Mouse (Mus musculus): ENCODE data around the gene Sox1.

The Sox1 gene

DNA sequence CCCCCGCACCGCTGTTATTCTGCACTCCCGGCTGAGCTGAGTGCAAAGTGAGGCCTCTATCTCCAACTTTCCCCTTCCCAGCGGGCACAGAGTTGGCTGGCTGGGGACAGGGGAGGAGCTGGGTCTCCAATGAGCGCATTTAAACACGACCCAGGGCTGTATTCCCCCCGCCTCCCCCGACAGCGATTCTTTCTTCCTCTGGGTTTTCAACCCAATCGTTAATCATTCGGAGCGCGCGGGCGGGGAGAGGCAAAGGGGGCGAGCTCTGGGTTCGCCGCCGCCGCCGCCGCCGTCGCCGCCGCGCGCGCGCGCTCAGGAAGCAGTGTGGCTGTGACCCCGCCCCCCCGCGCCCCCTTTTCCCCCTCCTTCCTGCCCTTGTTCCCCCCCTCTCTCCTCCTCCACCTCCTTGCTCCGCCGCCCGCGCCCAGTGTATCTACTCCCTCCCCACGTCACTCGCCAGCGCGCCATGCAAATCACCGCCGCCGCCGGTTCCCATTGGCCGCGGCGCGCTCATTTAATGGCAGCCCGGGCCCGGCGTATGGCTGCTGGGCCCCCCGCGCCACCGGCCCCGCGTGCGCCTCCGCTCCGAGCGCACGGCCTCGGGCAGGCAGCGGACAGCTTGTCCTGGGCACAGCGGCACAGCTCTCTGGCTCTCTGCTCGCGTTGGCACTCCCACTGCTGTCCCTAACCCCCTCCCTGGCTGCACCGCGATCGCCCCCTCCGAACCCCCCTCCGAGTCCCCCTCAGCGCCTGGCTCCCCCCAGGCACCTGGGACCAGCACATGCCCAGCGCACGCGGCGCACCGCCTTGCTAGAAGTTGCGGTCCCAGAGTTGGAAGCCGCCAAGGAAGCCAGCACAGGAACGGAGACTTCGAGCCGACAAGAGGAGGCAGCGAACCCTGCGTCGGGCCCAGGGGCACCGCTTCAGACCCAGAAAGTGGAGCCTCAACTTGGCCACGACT, at the start of gene Sox1:
Sox1 (plus strand) TSS at position 225 of the 961 bp plus-strand sequence.
- no peak for DNase-seq (ENCODE audit: low read depth)

DNA sequence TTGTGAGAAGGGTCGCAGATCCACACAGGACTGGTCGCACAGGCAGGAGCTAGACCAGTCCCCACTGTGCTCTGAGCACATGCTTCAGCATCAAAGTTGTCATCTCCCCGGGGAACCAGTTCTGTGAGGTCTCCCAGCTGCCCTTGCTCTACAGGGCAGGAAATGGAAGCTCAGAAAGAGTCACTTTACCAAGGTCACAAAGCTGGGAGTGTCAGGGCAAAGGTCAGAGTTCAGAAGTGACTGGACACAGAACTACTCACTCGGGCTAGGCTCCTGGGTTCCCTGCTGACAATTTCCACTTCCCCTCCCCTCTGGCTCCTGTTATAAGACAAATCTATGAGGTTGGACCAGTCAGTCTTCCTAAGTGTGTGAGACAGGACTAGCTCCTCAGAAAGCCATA, 49.2 kb upstream of the Sox1 start:
- DNase-seq (ENCODE audit: low read depth) = no peak

GRCm38 (mm10) chr8:12346870-12347269, 48.2 kb upstream of the Sox1 start:
- DNase-seq (ENCODE audit: low read depth) = no peak

DNA sequence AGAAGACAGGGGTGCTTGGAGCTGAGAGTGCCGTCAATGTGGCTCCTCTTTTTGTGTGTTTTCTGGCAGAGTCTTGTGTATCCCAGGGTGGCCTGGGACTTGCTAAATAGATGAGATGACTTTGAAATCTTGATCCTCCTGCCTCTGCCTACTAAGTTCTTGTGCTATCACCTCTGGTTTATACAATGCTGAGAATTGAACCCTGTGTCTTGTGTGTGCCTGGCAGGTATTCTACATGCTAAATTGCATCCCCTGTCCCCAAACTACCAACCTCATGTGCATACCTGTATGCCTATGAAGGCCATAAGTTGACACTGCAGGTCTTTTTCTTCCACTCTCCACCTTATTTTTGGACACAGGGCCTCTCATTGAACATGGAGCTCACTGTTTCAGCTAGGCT, 46.8 kb upstream of the Sox1 start:
- DNase-seq (ENCODE audit: low read depth) = no peak

DNA sequence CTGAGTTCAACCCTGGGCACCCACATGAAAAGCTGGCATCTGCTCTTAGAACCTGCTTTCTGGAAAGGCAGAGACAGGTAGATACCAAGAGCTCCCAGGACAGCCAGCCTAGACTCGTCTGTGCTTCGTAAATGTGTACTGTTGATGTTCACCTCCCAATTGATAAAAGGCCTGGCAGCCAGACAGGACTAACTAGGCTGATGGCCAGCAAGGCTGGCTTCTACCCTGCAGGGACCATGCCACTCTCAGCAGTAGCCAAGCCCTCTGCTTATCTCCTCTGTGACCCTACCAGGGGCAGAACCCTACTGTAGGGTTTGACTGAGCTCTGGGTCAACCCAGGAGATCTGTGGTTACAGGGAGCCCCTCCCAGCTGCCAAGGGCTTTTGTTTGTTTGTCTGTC, 45.5 kb upstream of the Sox1 start:
- no peak for DNase-seq (ENCODE audit: low read depth)

DNA sequence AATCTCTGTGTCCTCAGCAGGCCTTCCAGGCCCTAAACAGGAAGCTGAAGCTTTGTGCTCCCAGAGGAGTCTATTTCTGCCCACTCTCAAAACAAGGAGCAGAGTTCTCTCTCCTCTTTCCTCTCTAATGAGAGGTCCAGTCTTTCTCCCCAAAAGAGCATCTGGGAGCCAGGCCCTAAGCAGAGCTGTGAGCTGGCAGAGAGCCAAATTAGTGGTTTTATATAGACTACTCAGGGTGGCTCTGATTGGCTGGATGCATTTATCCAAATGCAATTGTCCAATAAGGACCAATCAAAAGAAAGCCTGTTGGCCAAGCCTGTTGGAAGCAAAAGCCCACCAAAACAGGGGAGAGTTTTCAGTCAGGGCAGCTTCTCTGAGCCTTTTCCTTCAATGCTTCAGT, 44.0 kb upstream of the Sox1 start:
- DNase-seq (ENCODE audit: low read depth) = no peak

- DNase-seq (ENCODE audit: low read depth) = no peak
These were observed 40.6 kb upstream of the Sox1 start for GRCm38 (mm10) chr8:12354406-12355025.

- DNase-seq (ENCODE audit: low read depth) = no peak
These were observed 26.9 kb upstream of the Sox1 start for GRCm38 (mm10) chr8:12368161-12368560.

GRCm38 (mm10) chr8:12368856-12369255, 26.2 kb upstream of the Sox1 start:
- no peak for DNase-seq (ENCODE audit: low read depth)

GRCm38 (mm10) chr8:12381111-12381510, 14.0 kb upstream of the Sox1 start:
- DNase-seq (ENCODE audit: low read depth) = no peak

GRCm38 (mm10) chr8:12382707-12383561, 12.2 kb upstream of the Sox1 start:
- no peak for DNase-seq (ENCODE audit: low read depth)

DNA sequence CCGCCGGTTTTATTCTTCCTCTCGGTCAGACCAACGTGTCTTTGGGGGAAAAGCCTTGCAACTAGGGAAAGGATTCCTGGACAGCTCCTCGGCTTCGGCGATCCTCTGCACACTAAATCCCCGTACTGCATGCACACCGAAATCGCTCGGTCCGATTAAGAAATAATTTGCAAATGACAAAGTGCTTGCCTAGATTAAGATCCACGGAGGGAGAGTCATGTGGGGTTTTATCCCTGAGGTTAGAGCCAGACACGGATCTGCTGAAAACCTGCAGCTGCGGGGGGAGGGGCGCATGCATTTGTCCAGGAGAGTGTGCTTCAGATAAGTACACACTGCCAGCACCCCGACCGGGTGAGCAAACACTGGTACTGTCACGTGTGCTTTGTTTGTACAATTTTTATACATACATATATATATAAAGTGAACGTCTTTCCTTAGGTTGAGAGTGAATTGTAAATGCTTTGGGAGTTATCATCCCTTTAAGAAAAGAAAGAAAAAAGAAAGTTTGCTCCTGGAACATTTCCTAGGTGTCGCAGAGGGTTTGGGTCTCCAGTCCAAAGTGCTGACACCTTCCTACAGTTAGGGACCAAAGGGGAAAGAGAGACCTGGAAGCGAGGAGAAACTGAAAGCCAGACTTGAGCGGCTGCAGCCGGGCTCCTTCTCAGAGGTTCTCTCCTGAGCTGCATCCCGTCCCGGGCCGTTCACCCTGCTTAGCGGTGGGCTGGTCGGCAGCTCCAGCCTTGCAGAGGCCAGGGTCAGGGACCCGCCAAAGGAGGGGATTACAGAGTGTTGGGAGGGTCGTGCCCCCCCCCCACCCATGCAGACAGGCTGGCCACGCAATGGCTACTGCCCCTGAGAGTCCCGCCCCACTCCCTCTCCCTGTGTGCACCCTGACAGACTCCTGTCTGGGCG, 10.9 kb upstream of the Sox1 start:
- DNase-seq (ENCODE audit: low read depth) = no peak

DNA sequence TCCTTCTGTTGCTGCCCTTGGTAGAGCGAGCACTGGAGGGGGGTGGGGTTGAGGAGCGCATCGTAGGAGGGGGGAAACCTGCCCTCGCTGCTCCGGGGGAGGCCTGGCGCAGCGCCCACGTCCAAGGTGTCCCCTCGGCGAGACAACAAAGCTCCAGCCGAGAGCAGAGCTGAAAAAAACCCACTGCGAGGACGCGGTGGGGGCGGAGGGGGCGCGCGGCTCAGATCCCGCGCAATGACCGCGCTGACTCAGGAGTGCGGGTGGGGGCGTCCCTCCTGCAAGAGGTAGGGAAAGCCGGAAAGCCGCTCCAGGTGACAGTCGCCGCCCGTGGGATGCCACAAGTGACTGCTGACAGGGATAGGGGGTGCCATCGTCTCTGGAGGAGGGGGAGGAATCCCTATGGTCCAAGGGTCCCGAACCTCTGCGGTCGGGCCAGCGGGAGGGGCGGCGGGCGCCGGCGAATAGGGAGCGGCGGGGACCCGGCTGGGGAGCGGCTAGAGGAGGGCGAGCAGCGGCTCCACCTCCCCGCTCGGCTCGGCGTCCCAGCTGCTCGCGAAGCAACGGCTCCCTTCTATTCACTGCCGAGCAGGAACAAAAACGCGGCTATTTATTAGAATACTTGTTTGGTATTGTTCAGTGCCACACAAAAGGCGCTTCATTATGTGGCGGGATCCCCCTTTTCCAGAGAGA, 10.0 kb upstream of the Sox1 start:
- DNase-seq (ENCODE audit: low read depth) = no peak

DNA sequence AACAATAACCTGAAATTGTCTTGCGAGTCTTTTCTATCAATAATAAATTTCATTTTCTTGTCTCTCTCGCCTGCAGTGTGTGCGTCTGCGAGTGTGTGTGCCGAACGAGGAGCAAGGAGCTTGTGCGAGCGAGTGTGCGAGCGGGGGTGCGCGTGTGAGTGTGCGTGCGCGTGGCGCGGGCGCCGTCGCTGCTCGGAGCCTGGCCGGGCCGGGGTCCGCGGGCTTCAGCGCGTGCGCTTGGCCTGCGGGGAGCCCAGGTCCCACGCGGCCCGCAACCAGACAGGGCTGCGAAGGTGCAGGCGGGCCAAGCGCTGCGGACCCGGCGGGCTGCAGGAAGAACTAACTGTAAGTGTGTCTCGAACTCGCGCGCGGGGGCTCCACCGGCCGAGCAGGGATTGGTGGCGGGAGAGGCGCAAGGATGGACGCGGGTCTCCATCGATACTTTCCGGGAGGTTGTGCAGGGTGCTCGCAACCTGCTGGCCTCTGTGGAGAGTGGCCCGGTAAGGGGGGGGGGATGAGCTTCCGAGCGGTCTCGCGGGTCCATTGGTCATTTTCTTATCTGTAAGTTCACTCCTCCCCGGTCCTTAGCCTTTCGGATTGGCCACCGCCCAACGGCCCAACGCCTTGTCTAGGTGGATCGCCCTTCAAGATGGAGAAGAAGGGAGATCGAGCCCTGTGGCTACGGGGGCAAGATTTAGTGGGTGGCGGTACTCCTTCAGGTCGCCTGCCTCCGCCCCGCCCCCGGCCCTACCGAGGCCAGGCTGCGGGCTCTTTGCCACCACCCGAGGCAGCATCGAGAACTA, 9.2 kb upstream of the Sox1 start:
- DNase-seq (ENCODE audit: low read depth) = no peak

DNA sequence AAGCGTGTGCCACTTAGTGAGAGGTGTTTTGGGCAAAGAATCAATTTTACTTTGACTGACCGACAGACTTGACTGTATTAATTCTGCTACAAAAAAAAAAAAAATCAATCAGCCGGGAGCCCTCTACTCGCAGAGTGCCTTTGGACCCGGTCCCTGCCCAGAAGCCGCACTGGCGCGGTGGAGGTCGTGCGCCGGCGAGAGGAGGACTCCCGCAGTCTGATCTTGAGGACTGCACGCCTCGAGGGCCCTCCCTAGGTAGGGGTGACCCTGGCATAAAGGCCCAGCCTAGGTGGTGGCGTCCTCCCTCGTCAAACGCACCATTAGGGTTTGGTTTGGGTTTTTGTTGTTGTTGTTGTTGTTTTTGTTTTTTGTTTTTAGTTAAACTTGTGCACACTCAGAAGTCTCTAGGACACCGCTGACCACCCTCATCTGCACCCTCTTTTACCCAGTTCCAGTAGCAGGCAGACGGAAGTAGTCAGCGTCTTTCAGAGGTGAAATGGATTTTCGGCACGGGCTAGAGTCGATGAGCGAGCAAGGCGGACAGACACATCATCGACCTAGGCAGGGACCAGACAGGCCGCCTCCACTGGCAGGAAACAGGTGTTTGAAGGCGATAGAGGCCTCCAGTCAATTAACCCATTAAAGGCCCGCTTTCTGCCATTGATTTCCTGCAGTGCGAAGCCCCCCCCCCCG, 8.4 kb upstream of the Sox1 start:
- no peak for DNase-seq (ENCODE audit: low read depth)

DNA sequence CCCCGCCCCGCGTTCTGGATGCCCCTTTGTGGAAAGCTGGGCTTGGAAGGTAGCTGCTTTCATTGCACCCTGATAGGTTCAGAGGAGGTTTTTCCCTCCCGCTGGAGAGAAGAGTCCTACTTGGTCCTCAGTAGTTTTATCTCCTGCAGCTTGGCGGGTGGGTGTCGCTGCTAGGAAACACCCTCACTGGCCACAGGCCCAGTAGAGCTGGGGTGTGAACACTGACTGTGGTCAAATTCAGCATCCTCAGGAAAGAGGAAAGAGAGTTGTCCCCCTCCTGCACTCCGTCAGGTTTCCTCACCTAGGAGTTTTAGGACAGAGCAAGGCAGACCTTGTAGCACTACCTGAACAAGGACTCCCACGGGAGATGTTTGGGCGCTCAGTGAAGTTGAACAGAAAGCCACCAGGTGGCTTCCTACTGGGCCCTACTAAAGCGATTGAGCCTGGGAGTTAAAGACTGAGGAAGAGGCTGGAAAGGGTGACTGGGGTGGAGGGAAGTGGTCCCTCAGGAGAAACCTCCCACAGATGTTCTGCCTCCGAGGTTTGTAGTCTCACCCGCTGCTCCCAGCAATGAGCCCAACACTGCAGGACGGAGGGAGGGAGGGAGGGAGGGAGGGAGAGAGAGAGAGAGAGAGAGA, 7.8 kb upstream of the Sox1 start:
- DNase-seq (ENCODE audit: low read depth) = no peak

GRCm38 (mm10) chr8:12387901-12388300, 7.2 kb upstream of the Sox1 start:
- DNase-seq (ENCODE audit: low read depth) = no peak

- no peak for DNase-seq (ENCODE audit: low read depth)
These were observed 6.5 kb upstream of the Sox1 start for GRCm38 (mm10) chr8:12388390-12389115.
